9 mouse cellular contexts compared by ENCODE assay signal in genomic region chr9:122836790-122837189, GRCm38 (mm10). TPM values are rescaled to one million over a fixed set of nuclear protein-coding genes. Genes with fewer than 3 reads are reported as not detected.
A peak's percentile ranks its signal among the peaks of the same experiment; 100 is the strongest.
DNase-seq lines count a peak whose midpoint lies in the region; ATAC-seq lines count a peak whose summit lies in the region.
"Had no signal": no experiment of that assay in that cellular context is flagged by ENCODE, and none has a peak within 500 bp of the region (broad histone marks: within the 10 kb centered on the region; RNA-seq: fewer than 3 reads in every experiment).

No protein-coding gene starts in this region.

- ATAC-seq in liver, embryonic 12.5 days: no peak
- ATAC-seq in heart, embryonic 16.5 days (replicated peaks; ENCODE audit: extremely low read depth, insufficient read depth, low FRiP score): peak; percentile 82
- peak; percentile 93 for ATAC-seq in neural tube, embryonic 13.5 days (ENCODE audit: low read depth)
- ATAC-seq in erythroblast, adult 5-6 weeks (replicated peaks; ENCODE audit: low FRiP score, poor library complexity, severe bottlenecking): no peak

- no peak overlapping the region for H3K9ac ChIP-seq in liver, embryonic 12.5 days
- H3K9ac ChIP-seq in heart, embryonic 16.5 days (ENCODE audit: low read length): 0 out of 2 replicates have a peak overlapping the region, but pooled peaks have one; percentile 22
- H3K9ac ChIP-seq in neural tube, embryonic 13.5 days: no peak overlapping the region
- H3K9ac ChIP-seq: liver, embryonic 13.5 days had no signal

- WGBS in liver, embryonic 12.5 days (ENCODE audit: insufficient replicate concordance): 68% methylated on average over 6 of the region's 6 CpGs
- WGBS in heart, embryonic 16.5 days: 35% methylated on average over 6 of the region's 6 CpGs
- 34% methylated on average over 6 of the region's 6 CpGs for WGBS in neural tube, embryonic 13.5 days

- DNase-seq in liver: peak; percentile 28
- DNase-seq in cerebellum, adult 9-11 months: peak; percentile 57
- peak; percentile 35 for DNase-seq in layer of hippocampus, adult 9-10 months (ENCODE audit: low spot score)
- no peak for DNase-seq in natural killer cell, adult 2 months (ENCODE audit: low spot score in 2 of 2)
- DNase-seq: liver, embryonic 13.5 days had no signal

- H3K9me3 ChIP-seq in liver, embryonic 12.5 days (replicated peaks): no peaks in the 10 kb centered on the region
- no peaks in the 10 kb centered on the region for H3K9me3 ChIP-seq in heart, embryonic 16.5 days (replicated peaks; ENCODE audit: control insufficient read depth, low read length)
- H3K9me3 ChIP-seq in neural tube, embryonic 13.5 days: no peaks in the 10 kb centered on the region; the same call in 1 of the 2 replicates
- H3K9me3 ChIP-seq: liver, embryonic 13.5 days had no signal

- H3K4me3 ChIP-seq in liver, embryonic 12.5 days: no peak overlapping the region
- no peak overlapping the region for H3K4me3 ChIP-seq in heart, embryonic 16.5 days (ENCODE audit: low read length)
- no peak overlapping the region for H3K4me3 ChIP-seq in neural tube, embryonic 13.5 days
- H3K4me3 ChIP-seq: liver, embryonic 13.5 days had no signal

- H3K4me1 ChIP-seq in liver, embryonic 12.5 days: no peaks in the 10 kb centered on the region
- H3K4me1 ChIP-seq in heart, embryonic 16.5 days (ENCODE audit: control insufficient read depth, insufficient read depth, low read length): peaks cover 18% of the 10 kb centered on the region
- peaks cover 22% of the 10 kb centered on the region for H3K4me1 ChIP-seq in neural tube, embryonic 13.5 days (replicated peaks)
- H3K4me1 ChIP-seq: liver, embryonic 13.5 days had no signal

- no peak overlapping the region for H3K4me2 ChIP-seq in liver, embryonic 12.5 days
- no peak overlapping the region for H3K4me2 ChIP-seq in heart, embryonic 16.5 days (ENCODE audit: low read depth, low read length)
- H3K4me2 ChIP-seq in neural tube, embryonic 13.5 days: no peak overlapping the region; the same call in 1 of the 2 replicates
- H3K4me2 ChIP-seq: liver, embryonic 13.5 days had no signal

- no peak overlapping the region for H3K27ac ChIP-seq in liver, embryonic 12.5 days
- H3K27ac ChIP-seq in heart, embryonic 16.5 days (ENCODE audit: low read length): peak overlapping the region; percentile 46
- peak overlapping the region; percentile 80 for H3K27ac ChIP-seq in neural tube, embryonic 13.5 days (replicated peaks)
- H3K27ac ChIP-seq: liver, embryonic 13.5 days had no signal

- no peaks in the 10 kb centered on the region for H3K27me3 ChIP-seq in liver, embryonic 12.5 days (replicated peaks)
- H3K27me3 ChIP-seq in heart, embryonic 16.5 days (ENCODE audit: control insufficient read depth, insufficient read depth, low read length): no peaks in the 10 kb centered on the region
- H3K27me3 ChIP-seq in neural tube, embryonic 13.5 days: no peaks in the 10 kb centered on the region
- H3K27me3 ChIP-seq: liver, embryonic 13.5 days had no signal

- H3K36me3 ChIP-seq in liver, embryonic 12.5 days: 0 out of 2 replicates have a peak, but pooled peaks cover 3% of the 10 kb centered on the region
- H3K36me3 ChIP-seq in heart, embryonic 16.5 days (ENCODE audit: control insufficient read depth, insufficient read depth): peaks cover 3% of the 10 kb centered on the region; the same call in 1 of the 2 replicates
- H3K36me3 ChIP-seq in neural tube, embryonic 13.5 days: peaks cover 19% of the 10 kb centered on the region
- H3K36me3 ChIP-seq: liver, embryonic 13.5 days had no signal

RNA-seq across cellular contexts. Expression of gene Gm35549, which starts 7.0 kb away (rescaled TPM):
- polyA plus RNA-seq in liver, embryonic 12.5 days (2016; fragmentation: Nextera tagmentation; extraction: Ambion mirVana): 0.21 TPM in 1 of 2 replicates, not detected in the other
- polyA plus RNA-seq in heart, embryonic 16.5 days (2015; fragmentation: Nextera tagmentation; extraction: Ambion mirVana): not detected in 2 replicates
- not detected in 2 replicates for polyA plus RNA-seq in neural tube, embryonic 13.5 days (2015; fragmentation: Nextera tagmentation; extraction: Ambion mirVana)
- total RNA-seq in erythroblast, adult 5-6 weeks (2015; ENCODE audit: low replicate concordance): not detected in 2 replicates
- not detected in 2 replicates for total RNA-seq in erythroblast, adult 5-6 weeks (2017; ENCODE audit: low replicate concordance)
- polyA plus RNA-seq: liver, embryonic 13.5 days had no signal

RNA-seq across cellular contexts. Expression of gene Zfp445, which starts 29.0 kb away (rescaled TPM):
- polyA plus RNA-seq in liver, embryonic 12.5 days (2016; fragmentation: Nextera tagmentation; extraction: Ambion mirVana): 32.7 and 32.9 TPM in 2 replicates
- polyA plus RNA-seq in heart, embryonic 16.5 days (2015; fragmentation: Nextera tagmentation; extraction: Ambion mirVana): 41.4 and 42.7 TPM in 2 replicates
- polyA plus RNA-seq in neural tube, embryonic 13.5 days (2015; fragmentation: Nextera tagmentation; extraction: Ambion mirVana): 82.6 and 102 TPM in 2 replicates
- total RNA-seq in erythroblast, adult 5-6 weeks (2015; ENCODE audit: low replicate concordance): 16.7 TPM in 2 replicates
- total RNA-seq in erythroblast, adult 5-6 weeks (2017; ENCODE audit: low replicate concordance): 18.7 and 19.8 TPM in 2 replicates

RNA-seq across cellular contexts. Expression of gene Tcaim, which starts 31.5 kb away (rescaled TPM):
- polyA plus RNA-seq in liver, embryonic 12.5 days (2016; fragmentation: Nextera tagmentation; extraction: Ambion mirVana): 2.8 and 3.0 TPM in 2 replicates
- 6.8 and 8.4 TPM in 2 replicates for polyA plus RNA-seq in heart, embryonic 16.5 days (2015; fragmentation: Nextera tagmentation; extraction: Ambion mirVana)
- polyA plus RNA-seq in neural tube, embryonic 13.5 days (2015; fragmentation: Nextera tagmentation; extraction: Ambion mirVana): 9.5 and 10.0 TPM in 2 replicates
- total RNA-seq in erythroblast, adult 5-6 weeks (2015; ENCODE audit: low replicate concordance): 0.19 and 0.84 TPM in 2 replicates
- 1.3 and 1.7 TPM in 2 replicates for total RNA-seq in erythroblast, adult 5-6 weeks (2017; ENCODE audit: low replicate concordance)

RNA-seq across cellular contexts. Expression of gene Zkscan7, which starts 48.7 kb away (rescaled TPM):
- polyA plus RNA-seq in liver, embryonic 12.5 days (2016; fragmentation: Nextera tagmentation; extraction: Ambion mirVana): 0.66 and 0.77 TPM in 2 replicates
- 2.8 and 3.2 TPM in 2 replicates for polyA plus RNA-seq in heart, embryonic 16.5 days (2015; fragmentation: Nextera tagmentation; extraction: Ambion mirVana)
- 3.9 and 4.8 TPM in 2 replicates for polyA plus RNA-seq in neural tube, embryonic 13.5 days (2015; fragmentation: Nextera tagmentation; extraction: Ambion mirVana)
- 0.77 TPM in 1 of 2 replicates, not detected in the other for total RNA-seq in erythroblast, adult 5-6 weeks (2015; ENCODE audit: low replicate concordance)
- not detected in 2 replicates for total RNA-seq in erythroblast, adult 5-6 weeks (2017; ENCODE audit: low replicate concordance)

Comparison
In these comparisons a context has a peak if more than half of its experiments do, and no peak if none do; other contexts are left out.
1. DNase-seq: peak in liver (single experiment), cerebellum, adult 9-11 months (single experiment) and layer of hippocampus, adult 9-10 months (single experiment); none in natural killer cell, adult 2 months (0 of 2).
2. ATAC-seq: peak in heart, embryonic 16.5 days (single experiment) and neural tube, embryonic 13.5 days (single experiment); none in liver, embryonic 12.5 days (single experiment) and erythroblast, adult 5-6 weeks (single experiment).